8 mouse cellular contexts compared by ENCODE assay signal in genomic region chr17:33824997-33825330, GRCm38 (mm10). TPM values are rescaled to one million over a fixed set of nuclear protein-coding genes. Genes with fewer than 3 reads are reported as not detected.
DNase-seq lines count a peak whose midpoint lies in the region; ATAC-seq and TF ChIP-seq lines count a peak whose summit lies in the region.
"Not testable (repeated sequence)": the region's sequence is repeated elsewhere in the genome, so short reads cannot be mapped to it uniquely, and the experiment has no call there.

No protein-coding gene starts in this region.

- peaks cover 67% of the 10 kb centered on the region for H3K4me1 ChIP-seq in E14TG2a.4 (replicated peaks; ENCODE audit: low read depth, low read length)
- peaks cover 21% of the 10 kb centered on the region for H3K4me1 ChIP-seq in embryonic facial prominence, embryonic 12.5 days
- peaks cover 23% of the 10 kb centered on the region for H3K4me1 ChIP-seq in hindbrain, embryonic 14.5 days (replicated peaks; ENCODE audit: control insufficient read depth, insufficient read depth, low read length)
- H3K4me1 ChIP-seq in liver, postnatal 0 days (ENCODE audit: insufficient read depth): peaks cover 27% of the 10 kb centered on the region
- peaks cover 30% of the 10 kb centered on the region for H3K4me1 ChIP-seq in midbrain, embryonic 16.5 days (ENCODE audit: control insufficient read depth, insufficient read depth, low read length)
- not testable (repeated sequence) for H3K4me1 ChIP-seq in stomach, postnatal 0 days (replicated peaks; ENCODE audit: control insufficient read depth, insufficient read depth)

- peak overlapping the region; percentile 89 for H3K27ac ChIP-seq in embryonic facial prominence, embryonic 12.5 days
- H3K27ac ChIP-seq in gastrocnemius, adult 2 months: peak overlapping the region; percentile 97
- H3K27ac ChIP-seq in hindbrain, embryonic 14.5 days: peak overlapping the region; percentile 86
- peak overlapping the region; percentile 83; the same call in 1 of the 2 replicates for H3K27ac ChIP-seq in left cerebral cortex, adult 2 months
- peak overlapping the region; percentile 88 for H3K27ac ChIP-seq in liver, postnatal 0 days (ENCODE audit: low read depth)
- peak overlapping the region; percentile 90 for H3K27ac ChIP-seq in midbrain, embryonic 16.5 days (ENCODE audit: low read length)
- H3K27ac ChIP-seq in stomach, postnatal 0 days (replicated peaks): peak overlapping the region; percentile 91

- 4% methylated on average over 6 of the region's 6 CpGs for WGBS in embryonic facial prominence, embryonic 12.5 days
- 10% methylated on average over 6 of the region's 6 CpGs for WGBS in hindbrain, embryonic 14.5 days
- 8% methylated on average over 6 of the region's 6 CpGs for WGBS in liver, postnatal 0 days (ENCODE audit: insufficient replicate concordance)
- WGBS in midbrain, embryonic 16.5 days: 8% methylated on average over 6 of the region's 6 CpGs
- 5% methylated on average over 6 of the region's 6 CpGs for WGBS in stomach, postnatal 0 days

- not testable (repeated sequence) for TF ChIP-seq CTCF in E14TG2a.4 (conservative IDR thresholded peaks at IDR 0.05; ENCODE audit: low read length); gastrocnemius, adult 2 months (IDR thresholded peaks at IDR 0.05); left cerebral cortex, adult 2 months (IDR thresholded peaks at IDR 0.05); liver, postnatal 0 days (IDR thresholded peaks at IDR 0.05; ENCODE audit: low read depth); stomach, postnatal 0 days (IDR thresholded peaks at IDR 0.05; ENCODE audit: low read depth)

- not testable (repeated sequence) for H3K9me3 ChIP-seq in E14TG2a.4 (ENCODE audit: low read length); embryonic facial prominence, embryonic 12.5 days; hindbrain, embryonic 14.5 days (ENCODE audit: control insufficient read depth, low read length); liver, postnatal 0 days (ENCODE audit: low read length); midbrain, embryonic 16.5 days (replicated peaks; ENCODE audit: control insufficient read depth, low read length, poor library complexity, severe bottlenecking); stomach, postnatal 0 days (ENCODE audit: control insufficient read depth, low read length)

- not testable (repeated sequence) for TF ChIP-seq EP300 in liver, postnatal 0 days (IDR thresholded peaks at IDR 0.05; ENCODE audit: low read depth); stomach, postnatal 0 days (optimal IDR thresholded peaks at IDR 0.05)

- H3K27me3 ChIP-seq in E14TG2a.4 (ENCODE audit: insufficient read depth, low read length); embryonic facial prominence, embryonic 12.5 days; hindbrain, embryonic 14.5 days (ENCODE audit: control insufficient read depth, insufficient read depth, low read length); liver, postnatal 0 days (ENCODE audit: insufficient read depth, low read length); midbrain, embryonic 16.5 days (ENCODE audit: control insufficient read depth, insufficient read depth, low read depth, low read length); stomach, postnatal 0 days (ENCODE audit: control insufficient read depth, insufficient read depth, low read length): not testable (repeated sequence)

- peak overlapping the region; percentile 84 for H3K4me2 ChIP-seq in embryonic facial prominence, embryonic 12.5 days (replicated peaks)
- H3K4me2 ChIP-seq in hindbrain, embryonic 14.5 days (replicated peaks): peak overlapping the region; percentile 70
- peak overlapping the region; percentile 87 for H3K4me2 ChIP-seq in liver, postnatal 0 days (ENCODE audit: low read depth, low read length)
- H3K4me2 ChIP-seq in midbrain, embryonic 16.5 days (ENCODE audit: low read length): peak overlapping the region; percentile 89
- H3K4me2 ChIP-seq in stomach, postnatal 0 days (replicated peaks; ENCODE audit: low read depth): peak overlapping the region; percentile 65

- H3K9ac ChIP-seq in embryonic facial prominence, embryonic 12.5 days: peak overlapping the region; percentile 88
- H3K9ac ChIP-seq in hindbrain, embryonic 14.5 days: peak overlapping the region; percentile 83
- H3K9ac ChIP-seq in liver, postnatal 0 days (replicated peaks): peak overlapping the region; percentile 87
- peak overlapping the region; percentile 83 for H3K9ac ChIP-seq in midbrain, embryonic 16.5 days (ENCODE audit: low read depth, low read length)
- H3K9ac ChIP-seq in stomach, postnatal 0 days (ENCODE audit: low read length): peak overlapping the region; percentile 85

- H3K36me3 ChIP-seq in E14TG2a.4 (ENCODE audit: insufficient read depth, low read length): peaks cover 85% of the 10 kb centered on the region
- H3K36me3 ChIP-seq in embryonic facial prominence, embryonic 12.5 days: peaks cover 55% of the 10 kb centered on the region
- H3K36me3 ChIP-seq in hindbrain, embryonic 14.5 days (replicated peaks; ENCODE audit: control insufficient read depth, insufficient read depth): peaks cover 53% of the 10 kb centered on the region
- peaks cover 28% of the 10 kb centered on the region for H3K36me3 ChIP-seq in liver, postnatal 0 days (replicated peaks; ENCODE audit: insufficient read depth, low read length)
- peaks cover 18% of the 10 kb centered on the region; the same call in 1 of the 2 replicates for H3K36me3 ChIP-seq in midbrain, embryonic 16.5 days (ENCODE audit: control insufficient read depth, insufficient read depth, low read length)
- H3K36me3 ChIP-seq in stomach, postnatal 0 days (ENCODE audit: control insufficient read depth, insufficient read depth, low read length): peaks cover 13% of the 10 kb centered on the region; the same call in 1 of the 2 replicates

- not testable (repeated sequence) for DNase-seq in gastrocnemius, adult 2 months; hindbrain, embryonic 14.5 days (ENCODE audit: low spot score); left cerebral cortex, adult 2 months (ENCODE audit: extremely low spot score in 1 of 2, low spot score in 2 of 2); liver, postnatal 0 days; stomach, postnatal 0 days (ENCODE audit: low spot score)

- ATAC-seq in embryonic facial prominence, embryonic 12.5 days (ENCODE audit: insufficient number of reproducible peaks, insufficient read depth, low FRiP score, low TSS enrichment); hindbrain, embryonic 14.5 days (ENCODE audit: low FRiP score); liver, postnatal 0 days; midbrain, embryonic 16.5 days; stomach, postnatal 0 days (ENCODE audit: low FRiP score, low TSS enrichment): not testable (repeated sequence)

- intact Hi-C loops in gastrocnemius, adult 2 months (cut with DNase I): loop anchor here (5.0 to 10.0 kb wide), 3 partner anchors 143 to 470 kb away; partner anchors contain the start of gene Zfp81
- intact Hi-C loops in left cerebral cortex, adult 2 months (cut with DNase I): not testable (repeated sequence)

- H3K4me3 ChIP-seq in E14TG2a.4 (replicated peaks; ENCODE audit: low read length): peak overlapping the region; percentile 91
- H3K4me3 ChIP-seq in embryonic facial prominence, embryonic 12.5 days: peak overlapping the region; percentile 80
- H3K4me3 ChIP-seq in gastrocnemius, adult 2 months: peak overlapping the region; percentile 90
- peak overlapping the region; percentile 68 for H3K4me3 ChIP-seq in hindbrain, embryonic 14.5 days (replicated peaks; ENCODE audit: low read length)
- H3K4me3 ChIP-seq in left cerebral cortex, adult 2 months: peak overlapping the region; percentile 71
- peak overlapping the region; percentile 83 for H3K4me3 ChIP-seq in liver, postnatal 0 days (ENCODE audit: low read depth, low read length)
- peak overlapping the region; percentile 80 for H3K4me3 ChIP-seq in midbrain, embryonic 16.5 days (ENCODE audit: low read depth, low read length)
- H3K4me3 ChIP-seq in stomach, postnatal 0 days (ENCODE audit: low read depth, low read length): peak overlapping the region; percentile 69

RNA-seq across cellular contexts. Expression of gene Ndufa7, which starts 0.6 kb away (rescaled TPM):
- 421 and 479 TPM in 2 replicates for polyA plus RNA-seq in embryonic facial prominence, embryonic 12.5 days (2016; fragmentation: Nextera tagmentation; extraction: Ambion mirVana)
- total RNA-seq in gastrocnemius, adult 2 months (2021): 100 to 1,000 TPM; 351 to 407 TPM
- 487 and 568 TPM in 2 replicates for polyA plus RNA-seq in hindbrain, embryonic 14.5 days (2014; fragmentation: Nextera tagmentation; extraction: Ambion mirVana)
- total RNA-seq in left cerebral cortex, adult 2 months (2021): 100 to 1,000 TPM; 190 to 211 TPM
- polyA plus RNA-seq in liver, postnatal 0 days (2015; fragmentation: Nextera tagmentation; extraction: Ambion mirVana): 379 and 389 TPM in 2 replicates
- 428 and 439 TPM in 2 replicates for polyA plus RNA-seq in midbrain, embryonic 16.5 days (2015; fragmentation: Nextera tagmentation; extraction: Ambion mirVana)
- 497 TPM in 2 replicates for polyA plus RNA-seq in stomach, postnatal 0 days (2015; fragmentation: Nextera tagmentation; extraction: Ambion mirVana)

RNA-seq across cellular contexts. Expression of gene Rps28, which starts 0.6 kb away (rescaled TPM):
- polyA plus RNA-seq in embryonic facial prominence, embryonic 12.5 days (2016; fragmentation: Nextera tagmentation; extraction: Ambion mirVana): 875 and 894 TPM in 2 replicates
- 100 to 1,000 TPM; 541 to 640 TPM for total RNA-seq in gastrocnemius, adult 2 months (2021)
- polyA plus RNA-seq in hindbrain, embryonic 14.5 days (2014; fragmentation: Nextera tagmentation; extraction: Ambion mirVana): 580 and 749 TPM in 2 replicates
- total RNA-seq in left cerebral cortex, adult 2 months (2021): 100 to 1,000 TPM; 600 to 661 TPM
- 699 and 710 TPM in 2 replicates for polyA plus RNA-seq in liver, postnatal 0 days (2015; fragmentation: Nextera tagmentation; extraction: Ambion mirVana)
- 407 and 416 TPM in 2 replicates for polyA plus RNA-seq in midbrain, embryonic 16.5 days (2015; fragmentation: Nextera tagmentation; extraction: Ambion mirVana)
- 1,008 and 1,055 TPM in 2 replicates for polyA plus RNA-seq in stomach, postnatal 0 days (2015; fragmentation: Nextera tagmentation; extraction: Ambion mirVana)

RNA-seq across cellular contexts. Expression of gene Kank3, which starts 14.6 kb away (rescaled TPM):
- 32.4 and 35.4 TPM in 2 replicates for polyA plus RNA-seq in embryonic facial prominence, embryonic 12.5 days (2016; fragmentation: Nextera tagmentation; extraction: Ambion mirVana)
- total RNA-seq in gastrocnemius, adult 2 months (2021): 10 to 100 TPM; 15.7 to 24.5 TPM
- 44.7 and 47.7 TPM in 2 replicates for polyA plus RNA-seq in hindbrain, embryonic 14.5 days (2014; fragmentation: Nextera tagmentation; extraction: Ambion mirVana)
- total RNA-seq in left cerebral cortex, adult 2 months (2021): 10 to 100 TPM; 32.3 to 38.7 TPM
- 9.4 and 10.6 TPM in 2 replicates for polyA plus RNA-seq in liver, postnatal 0 days (2015; fragmentation: Nextera tagmentation; extraction: Ambion mirVana)
- polyA plus RNA-seq in midbrain, embryonic 16.5 days (2015; fragmentation: Nextera tagmentation; extraction: Ambion mirVana): 49.0 and 52.6 TPM in 2 replicates
- polyA plus RNA-seq in stomach, postnatal 0 days (2015; fragmentation: Nextera tagmentation; extraction: Ambion mirVana): 17.1 and 20.3 TPM in 2 replicates

RNA-seq across cellular contexts. Expression of gene Cd320, which starts 17.9 kb away (rescaled TPM):
- polyA plus RNA-seq in embryonic facial prominence, embryonic 12.5 days (2016; fragmentation: Nextera tagmentation; extraction: Ambion mirVana): 70.4 and 74.3 TPM in 2 replicates
- total RNA-seq in gastrocnemius, adult 2 months (2021): 10 to 100 TPM; 13.8 to 16.1 TPM
- 57.5 and 59.6 TPM in 2 replicates for polyA plus RNA-seq in hindbrain, embryonic 14.5 days (2014; fragmentation: Nextera tagmentation; extraction: Ambion mirVana)
- total RNA-seq in left cerebral cortex, adult 2 months (2021): 10 to 100 TPM; 19.8 to 26.8 TPM
- 16.6 and 17.4 TPM in 2 replicates for polyA plus RNA-seq in liver, postnatal 0 days (2015; fragmentation: Nextera tagmentation; extraction: Ambion mirVana)
- 49.9 and 52.4 TPM in 2 replicates for polyA plus RNA-seq in midbrain, embryonic 16.5 days (2015; fragmentation: Nextera tagmentation; extraction: Ambion mirVana)
- polyA plus RNA-seq in stomach, postnatal 0 days (2015; fragmentation: Nextera tagmentation; extraction: Ambion mirVana): 32.7 and 38.2 TPM in 2 replicates

RNA-seq across cellular contexts. Expression of gene Angptl4, which starts 43.3 kb away (rescaled TPM):
- 44.2 and 45.6 TPM in 2 replicates for polyA plus RNA-seq in embryonic facial prominence, embryonic 12.5 days (2016; fragmentation: Nextera tagmentation; extraction: Ambion mirVana)
- 1 to 10 TPM; 1.4 to 5.9 TPM for total RNA-seq in gastrocnemius, adult 2 months (2021)
- polyA plus RNA-seq in hindbrain, embryonic 14.5 days (2014; fragmentation: Nextera tagmentation; extraction: Ambion mirVana): 19.1 and 25.1 TPM in 2 replicates
- total RNA-seq in left cerebral cortex, adult 2 months (2021): 1 to 10 TPM; 3.4 to 4.3 TPM
- 64.4 and 93.5 TPM in 2 replicates for polyA plus RNA-seq in liver, postnatal 0 days (2015; fragmentation: Nextera tagmentation; extraction: Ambion mirVana)
- 16.8 and 17.4 TPM in 2 replicates for polyA plus RNA-seq in midbrain, embryonic 16.5 days (2015; fragmentation: Nextera tagmentation; extraction: Ambion mirVana)
- polyA plus RNA-seq in stomach, postnatal 0 days (2015; fragmentation: Nextera tagmentation; extraction: Ambion mirVana): 31.3 and 42.4 TPM in 2 replicates
